In genomic region chr9:44767101-44768028, GRCm38 (mm10) we compare ENCODE assay signal across 8 mouse cellular contexts. TPM values are rescaled to one million over a fixed set of nuclear protein-coding genes. Genes with fewer than 3 reads are reported as not detected.
DNase-seq lines count a peak whose midpoint lies in the region; ATAC-seq and TF ChIP-seq lines count a peak whose summit lies in the region.

Gene Arcn1 (minus strand): TSS chr9:44767845.
Gene Ift46 (plus strand): TSS chr9:44767908.

- H3K27me3 ChIP-seq in embryonic facial prominence, embryonic 15.5 days, result no peaks in the 10 kb centered on the region
- H3K27me3 ChIP-seq in kidney, embryonic 14.5 days (ENCODE audit: control insufficient read depth, insufficient read depth, low read length), result no peaks in the 10 kb centered on the region
- H3K27me3 ChIP-seq in limb, embryonic 15.5 days, result no peaks in the 10 kb centered on the region

- no peak for TF ChIP-seq CTCF in bone marrow, adult 2 months (IDR thresholded peaks at IDR 0.05; ENCODE audit: control insufficient read depth, insufficient read depth, low read length)

- peak; percentile 93 for ATAC-seq in embryonic facial prominence, embryonic 15.5 days (ENCODE audit: insufficient number of reproducible peaks, low FRiP score, low TSS enrichment, low read depth)
- ATAC-seq in kidney, embryonic 14.5 days (ENCODE audit: low FRiP score, low TSS enrichment), result peak; percentile 85
- ATAC-seq in limb, embryonic 15.5 days (ENCODE audit: insufficient number of reproducible peaks, low FRiP score, low TSS enrichment, low read depth), result peak; percentile 88

- peak within 1 kb of the TSS; percentile 75 for H3K4me3 ChIP-seq in bone marrow, adult 2 months (replicated peaks; ENCODE audit: control insufficient read depth, low read depth, low read length)
- peak within 1 kb of the TSS; percentile 98 for H3K4me3 ChIP-seq in embryonic facial prominence, embryonic 15.5 days (replicated peaks)
- H3K4me3 ChIP-seq in kidney, embryonic 14.5 days (ENCODE audit: low read length), result peak within 1 kb of the TSS; percentile 72
- peak within 1 kb of the TSS; percentile 95 for H3K4me3 ChIP-seq in limb, embryonic 15.5 days

- H3K4me2 ChIP-seq in embryonic facial prominence, embryonic 15.5 days (replicated peaks), result peak within 1 kb of the TSS; percentile 53
- H3K4me2 ChIP-seq in kidney, embryonic 14.5 days (replicated peaks; ENCODE audit: low read depth, low read length), result peak within 1 kb of the TSS; percentile 73
- peak within 1 kb of the TSS; percentile 49 for H3K4me2 ChIP-seq in limb, embryonic 15.5 days

- WGBS in bone marrow, adult 2 months, result under 1% methylated on average over 82 of the region's 82 CpGs
- under 1% methylated on average over 82 of the region's 82 CpGs for WGBS in embryonic facial prominence, embryonic 15.5 days
- under 1% methylated on average over 59 of the region's 82 CpGs for WGBS in kidney, embryonic 14.5 days
- under 1% methylated on average over 82 of the region's 82 CpGs for WGBS in limb, embryonic 15.5 days

- H3K27ac ChIP-seq in bone marrow, adult 2 months (ENCODE audit: control insufficient read depth, insufficient read depth, low read depth, low read length, poor library complexity), result peak within 1 kb of the TSS; percentile 94
- peak within 1 kb of the TSS; percentile 98 for H3K27ac ChIP-seq in embryonic facial prominence, embryonic 15.5 days (replicated peaks)
- H3K27ac ChIP-seq in kidney, embryonic 14.5 days (ENCODE audit: low read depth, low read length), result peak within 1 kb of the TSS; percentile 95
- peak within 1 kb of the TSS; percentile 99 for H3K27ac ChIP-seq in limb, embryonic 15.5 days

- H3K36me3 ChIP-seq in embryonic facial prominence, embryonic 15.5 days, result no peaks in the 10 kb centered on the region
- no peaks in the 10 kb centered on the region for H3K36me3 ChIP-seq in kidney, embryonic 14.5 days (ENCODE audit: control insufficient read depth, insufficient read depth, low read length)
- no peaks in the 10 kb centered on the region for H3K36me3 ChIP-seq in limb, embryonic 15.5 days

- DNase-seq in 416B (ENCODE audit: low read depth), result peak; percentile 93
- peak; percentile 79 to 87 for DNase-seq in heart, adult 9 months (ENCODE audit: low spot score in 2 of 2)
- DNase-seq in monocyte, adult 2 months (ENCODE audit: low read depth in 1 of 2, low spot score in 2 of 2), result peak; percentile 37 to 59
- peak; percentile 72 to 74 for DNase-seq in spleen, postnatal 36 days (ENCODE audit: low spot score in 2 of 2)

- peak within 1 kb of the TSS; percentile 100 for H3K9ac ChIP-seq in embryonic facial prominence, embryonic 15.5 days
- peak within 1 kb of the TSS; percentile 98 for H3K9ac ChIP-seq in kidney, embryonic 14.5 days (ENCODE audit: low read depth, low read length)
- peak within 1 kb of the TSS; percentile 99 for H3K9ac ChIP-seq in limb, embryonic 15.5 days

- H3K4me1 ChIP-seq in bone marrow, adult 2 months (ENCODE audit: control insufficient read depth, insufficient read depth, low read length), result no peaks in the 10 kb centered on the region; the same call in 1 of the 2 replicates
- H3K4me1 ChIP-seq in embryonic facial prominence, embryonic 15.5 days, result peaks cover 5% of the 10 kb centered on the region
- peaks cover 25% of the 10 kb centered on the region for H3K4me1 ChIP-seq in kidney, embryonic 14.5 days (ENCODE audit: control insufficient read depth, insufficient read depth, low read length)
- peaks cover 17% of the 10 kb centered on the region for H3K4me1 ChIP-seq in limb, embryonic 15.5 days

- TF ChIP-seq POLR2A in bone marrow, adult 2 months (IDR thresholded peaks at IDR 0.05; ENCODE audit: borderline replicate concordance, control insufficient read depth, low read depth, low read length), result peak; percentile 84; the same call in 1 of the 2 replicates

- H3K9me3 ChIP-seq in embryonic facial prominence, embryonic 15.5 days (replicated peaks), result no peaks in the 10 kb centered on the region
- H3K9me3 ChIP-seq in kidney, embryonic 14.5 days (ENCODE audit: control insufficient read depth, low read length), result no peaks in the 10 kb centered on the region
- no peaks in the 10 kb centered on the region for H3K9me3 ChIP-seq in limb, embryonic 15.5 days

RNA-seq across cellular contexts. Expression of gene Arcn1, which starts in this region (rescaled TPM):
- 22.8 and 30.9 TPM in 2 replicates for polyA plus RNA-seq in bone marrow, adult 2 months (2011; ENCODE audit: insufficient read depth, insufficient read length, low replicate concordance, missing spikeins)
- polyA plus RNA-seq in embryonic facial prominence, embryonic 15.5 days (2015; fragmentation: Nextera tagmentation; extraction: Ambion mirVana), result 191 and 195 TPM in 2 replicates
- polyA plus RNA-seq in kidney, embryonic 14.5 days (2014; fragmentation: Nextera tagmentation; extraction: Ambion mirVana), result 116 and 219 TPM in 2 replicates
- polyA plus RNA-seq in limb, embryonic 15.5 days (2015; fragmentation: Nextera tagmentation; extraction: Ambion mirVana), result 221 and 223 TPM in 2 replicates

RNA-seq across cellular contexts. Expression of gene Ift46, which starts in this region (rescaled TPM):
- polyA plus RNA-seq in bone marrow, adult 2 months (2011; ENCODE audit: insufficient read depth, insufficient read length, low replicate concordance, missing spikeins), result 9.6 and 42.2 TPM in 2 replicates
- 107 and 125 TPM in 2 replicates for polyA plus RNA-seq in embryonic facial prominence, embryonic 15.5 days (2015; fragmentation: Nextera tagmentation; extraction: Ambion mirVana)
- 122 and 131 TPM in 2 replicates for polyA plus RNA-seq in kidney, embryonic 14.5 days (2014; fragmentation: Nextera tagmentation; extraction: Ambion mirVana)
- 106 and 117 TPM in 2 replicates for polyA plus RNA-seq in limb, embryonic 15.5 days (2015; fragmentation: Nextera tagmentation; extraction: Ambion mirVana)

Comparison
In these comparisons a context has a peak if more than half of its experiments do, and no peak if none do; other contexts are left out.
1. Peak in every context shown above with its lines: DNase-seq, ATAC-seq, H3K4me3 ChIP-seq and H3K27ac ChIP-seq.